Mouse (Mus musculus) kidney, adult 2 months (tissue): ENCODE data around the gene Galc.

Experiments used
- CTCF ChIP-seq: fragments of 200-500 bp; conservative IDR thresholded peaks from 2 replicates; pipeline ENCODE4 v1.5.1; 2011; ENCODE audit warnings: low read depth, mild to moderate bottlenecking, control low read depth, low read length, moderate library complexity, mixed read lengths; ENCODE audit not compliant: insufficient read depth, insufficient read length
- POLR2A ChIP-seq: fragments of 200-500 bp; IDR thresholded peaks from one replicate; pipeline ENCODE4 v1.6.1; 2011; ENCODE audit warnings: low read depth, low read length, control low read depth

GRCm38 (mm10) chr12:98180807-98181206, 78.5 kb downstream of the Galc start:
- TF ChIP-seq CTCF (no peak), POLR2A (no peak)
